Mouse (Mus musculus) heart, embryonic 12.5 days (tissue): ENCODE measurements around the gene Ppfia3. TPM values are rescaled to one million over a fixed set of nuclear protein-coding genes. Genes with fewer than 3 reads are reported as not detected.
A peak's percentile ranks its signal among the peaks of the same experiment; 100 is the strongest.

Experiments
- ATAC-seq: fragments of 200-750 bp; cut with Nextera tagmentation; 2 replicates; pipeline ENCODE4 v1.8.0; 2017; ENCODE audit warnings: moderate TSS enrichment, moderate library complexity; ENCODE audit not compliant: insufficient number of reproducible peaks, low FRiP score
- H3K27ac ChIP-seq: fragments of 300-500 bp; sonication (generic); 2 replicates; pipeline ENCODE4 v1.5.1; 2016; ENCODE audit warnings: mild to moderate bottlenecking, moderate library complexity; ENCODE audit not compliant: poor library complexity, severe bottlenecking
- H3K27me3 ChIP-seq: fragments of 300-500 bp; sonication (generic); replicated peaks from 2 replicates; pipeline ENCODE4 v1.6.1; 2016; ENCODE audit warnings: mild to moderate bottlenecking, moderate library complexity
- H3K36me3 ChIP-seq: fragments of 300-500 bp; sonication (generic); 2 replicates; pipeline ENCODE4 v1.6.1; 2016; ENCODE audit warnings: mild to moderate bottlenecking, moderate library complexity
- H3K4me1 ChIP-seq: fragments of 300-500 bp; sonication (generic); replicated peaks from 2 replicates; pipeline ENCODE4 v1.6.1; 2016; ENCODE audit warnings: mild to moderate bottlenecking
- H3K4me2 ChIP-seq: fragments of 300-500 bp; sonication (generic); 2 replicates; pipeline ENCODE4 v1.6.1; 2016; ENCODE audit warnings: mild to moderate bottlenecking, moderate library complexity
- H3K4me3 ChIP-seq: fragments of 300-500 bp; sonication (generic); 2 replicates; pipeline ENCODE4 v1.5.1; 2016; ENCODE audit warnings: mild to moderate bottlenecking
- H3K9ac ChIP-seq: fragments of 300-500 bp; sonication (generic); 2 replicates; pipeline ENCODE4 v1.6.1; 2016; ENCODE audit warnings: mild to moderate bottlenecking, moderate library complexity
- H3K9me3 ChIP-seq: fragments of 300-500 bp; sonication (generic); replicated peaks from 2 replicates; pipeline ENCODE4 v1.6.1; 2016; ENCODE audit warnings: mild to moderate bottlenecking, moderate library complexity
- WGBS: fragments of 180-500 bp; shearing (Covaris S2); methylation state at CpG from one replicate; pipeline ENCODE4 v1.1.7; 2016; 5-methylcytosine and 5-hydroxymethylcytosine counted together
- polyA plus RNA-seq: library from polyadenylated mRNA; unstranded; fragments of >200 nt; fragmentation: Nextera tagmentation; extraction: Ambion mirVana; gene quantifications from 2 replicates; pipeline ENCODE4 v1.2.1, GENCODE M21; 2016

The Ppfia3 gene
- polyA plus RNA-seq, 1 experiment from 2014 or later = 2.6 TPM

GRCm38 (mm10) chr7:45376057-45376456 is 9.2 kb upstream of the Ppfia3 start:
- peaks cover 82% of the 10 kb centered on the region for H3K36me3 ChIP-seq
- H3K27me3 ChIP-seq = no peaks in the 10 kb centered on the region
- H3K4me3 ChIP-seq = no peak overlapping the region
- 82% methylated on average over 1 of the region's 1 CpGs for WGBS
- no peak for ATAC-seq
- H3K9me3 ChIP-seq = no peaks in the 10 kb centered on the region
- no peak overlapping the region for H3K27ac ChIP-seq
- no peak overlapping the region for H3K4me2 ChIP-seq
- H3K9ac ChIP-seq = no peak overlapping the region
- peaks cover 6% of the 10 kb centered on the region for H3K4me1 ChIP-seq

GRCm38 (mm10) chr7:45374620-45375019 is 7.8 kb upstream of the Ppfia3 start:
- peaks cover 16% of the 10 kb centered on the region for H3K4me1 ChIP-seq
- no peak overlapping the region for H3K4me3 ChIP-seq
- no peak overlapping the region for H3K27ac ChIP-seq
- H3K4me2 ChIP-seq = no peak overlapping the region
- H3K9ac ChIP-seq = no peak overlapping the region
- peaks cover 4% of the 10 kb centered on the region for H3K27me3 ChIP-seq
- H3K36me3 ChIP-seq = peaks cover 68% of the 10 kb centered on the region
- no peak for ATAC-seq
- H3K9me3 ChIP-seq = no peaks in the 10 kb centered on the region
- 92% methylated on average over 8 of the region's 8 CpGs for WGBS

- Histone ChIP-seq H3K9ac (no peak overlapping the region), H3K4me1 (peaks cover 23% of the 10 kb centered on the region), H3K4me3 (no peak overlapping the region), H3K27ac (no peak overlapping the region), H3K9me3 (no peaks in the 10 kb centered on the region), H3K4me2 (no peak overlapping the region), H3K36me3 (peaks cover 45% of the 10 kb centered on the region), H3K27me3 (peaks cover 22% of the 10 kb centered on the region)
- 70% methylated on average over 5 of the region's 5 CpGs for WGBS
- no peak for ATAC-seq
These were observed 5.6 kb upstream of the Ppfia3 start for GRCm38 (mm10) chr7:45372371-45372770.

GRCm38 (mm10) chr7:45370475-45371311 is 3.9 kb upstream of the Ppfia3 start, which contains the start of gene Lin7b:
Gene Lin7b, minus strand, starts transcription at chr7:45370583.
- no peak within 1 kb of the TSS for H3K27ac ChIP-seq
- WGBS = 9% methylated on average over 28 of the region's 28 CpGs

GRCm38 (mm10) chr7:45369836-45370474 is 3.1 kb upstream of the Ppfia3 start:
- Histone ChIP-seq H3K4me3 (peak overlapping the region; percentile 53), H3K27ac (no peak overlapping the region), H3K9ac (peak overlapping the region; percentile 65), H3K36me3 (peaks cover 22% of the 10 kb centered on the region), H3K4me1 (peaks cover 35% of the 10 kb centered on the region), H3K4me2 (peak overlapping the region; percentile 90), H3K9me3 (no peaks in the 10 kb centered on the region), H3K27me3 (peaks cover 39% of the 10 kb centered on the region)
- WGBS = 7% methylated on average over 51 of the region's 52 CpGs
- ATAC-seq = no peak; the same call in 1 of the 2 replicates

More at GRCm38 (mm10) chr7:45370475-45371311, 3.9 kb upstream of the Ppfia3 start, which contains the start of gene Lin7b:
- ATAC-seq = peak; percentile 70
- Histone ChIP-seq H3K4me1 (peaks cover 34% of the 10 kb centered on the region), H3K4me2 (peak within 1 kb of the TSS; percentile 90), H3K36me3 (peaks cover 28% of the 10 kb centered on the region), H3K27me3 (peaks cover 32% of the 10 kb centered on the region), H3K9me3 (no peaks in the 10 kb centered on the region), H3K9ac (peak within 1 kb of the TSS; percentile 65), H3K4me3 (peak within 1 kb of the TSS; percentile 53)

GRCm38 (mm10) chr7:45369022-45369745 is 2.4 kb upstream of the Ppfia3 start:
- H3K9me3 ChIP-seq = no peaks in the 10 kb centered on the region
- 67% methylated on average over 16 of the region's 16 CpGs for WGBS
- ATAC-seq = no peak
- peaks cover 47% of the 10 kb centered on the region for H3K27me3 ChIP-seq
- H3K36me3 ChIP-seq = peaks cover 17% of the 10 kb centered on the region; the same call in 1 of the 2 replicates
- no peak overlapping the region for H3K27ac ChIP-seq
- peaks cover 35% of the 10 kb centered on the region for H3K4me1 ChIP-seq
- H3K4me2 ChIP-seq = peak overlapping the region; percentile 90; the same call in 1 of the 2 replicates
- peak overlapping the region; percentile 65; the same call in 1 of the 2 replicates for H3K9ac ChIP-seq
- H3K4me3 ChIP-seq = no peak overlapping the region; the same call in 1 of the 2 replicates

GRCm38 (mm10) chr7:45368178-45368577 is 1.4 kb upstream of the Ppfia3 start:
- no peak overlapping the region; the same call in 1 of the 2 replicates for H3K4me3 ChIP-seq
- peak overlapping the region; percentile 99 for H3K4me2 ChIP-seq
- WGBS = 74% methylated on average over 15 of the region's 15 CpGs
- H3K36me3 ChIP-seq = peaks cover 8% of the 10 kb centered on the region; the same call in 1 of the 2 replicates
- peaks cover 57% of the 10 kb centered on the region for H3K27me3 ChIP-seq
- peaks cover 35% of the 10 kb centered on the region for H3K4me1 ChIP-seq
- no peak overlapping the region for H3K27ac ChIP-seq
- H3K9me3 ChIP-seq = no peaks in the 10 kb centered on the region
- peak overlapping the region; percentile 77 for H3K9ac ChIP-seq
- ATAC-seq = no peak

- peak overlapping the region; percentile 77 for H3K9ac ChIP-seq
- H3K9me3 ChIP-seq = no peaks in the 10 kb centered on the region
- no peak overlapping the region for H3K27ac ChIP-seq
- H3K27me3 ChIP-seq = peaks cover 67% of the 10 kb centered on the region
- under 1% methylated on average over 70 of the region's 70 CpGs for WGBS
- H3K4me1 ChIP-seq = peaks cover 35% of the 10 kb centered on the region
- H3K36me3 ChIP-seq = 0 out of 2 replicates have a peak, but pooled peaks cover 3% of the 10 kb centered on the region
- H3K4me3 ChIP-seq = peak overlapping the region; percentile 66
- peak; percentile 91 for ATAC-seq
- H3K4me2 ChIP-seq = peak overlapping the region; percentile 99
These were observed 431 bp upstream of the Ppfia3 start for GRCm38 (mm10) chr7:45367020-45367880.

GRCm38 (mm10) chr7:45365742-45366651 is 822 bp downstream of the Ppfia3 start:
- Histone ChIP-seq H3K4me1 (peaks cover 36% of the 10 kb centered on the region), H3K9ac (peak overlapping the region; percentile 74), H3K4me2 (peak overlapping the region; percentile 99), H3K27me3 (peaks cover 79% of the 10 kb centered on the region), H3K4me3 (peak overlapping the region; percentile 66), H3K36me3 (no peaks in the 10 kb centered on the region), H3K9me3 (no peaks in the 10 kb centered on the region), H3K27ac (no peak overlapping the region)
- ATAC-seq = no peak
- WGBS = 3% methylated on average over 35 of the region's 35 CpGs
